Mouse (Mus musculus): ENCODE data around the gene Olfr1353. TPM values are rescaled to one million over a fixed set of nuclear protein-coding genes. Genes with fewer than 3 reads are reported as not detected.
"Not testable (repeated sequence)": the region's sequence is repeated elsewhere in the genome, so short reads cannot be mapped to it uniquely, and the experiment has no call there.

Olfr1353 gene
- not detected for total RNA-seq (2021)
- long read RNA-seq, experiment 1 = 0 reads
- long read RNA-seq, experiment 2 = 0 reads

- H3K4me3 ChIP-seq; intact Hi-C loops (cut with DNase I): not testable (repeated sequence)
Measured at GRCm38 (mm10) chr10:78963009-78963408, at the start of gene Olfr1353. TSS of gene Olfr1353 (plus strand) at chr10:78963309.

GRCm38 (mm10) chr10:78950336-78950735 lies 12.8 kb upstream of the Olfr1353 start, which contains the start of gene Olfr8:
TSS of gene Olfr8 (plus strand) at chr10:78950636.
- intact Hi-C loops (cut with DNase I) = not testable (repeated sequence)

More at GRCm38 (mm10) chr10:78963009-78963408, at the start of gene Olfr1353:
- not testable (repeated sequence) for DNase-seq (ENCODE audit: extremely low spot score in 1 of 2, low spot score in 2 of 2); H3K27ac ChIP-seq

GRCm38 (mm10) chr10:78980750-78981149 lies 17.6 kb downstream of the Olfr1353 start, which contains the start of gene Olfr1352:
TSS of gene Olfr1352 (plus strand) at chr10:78981050.
- no peak for TF ChIP-seq CTCF (IDR thresholded peaks at IDR 0.05)
- Histone ChIP-seq H3K4me3 (no peak within 1 kb of the TSS), H3K27ac (no peak within 1 kb of the TSS)
- intact Hi-C loops (cut with DNase I) = no loop called here
- DNase-seq (ENCODE audit: extremely low spot score in 1 of 2, low spot score in 2 of 2) = no peak

More at GRCm38 (mm10) chr10:78950336-78950735, 12.8 kb upstream of the Olfr1353 start, which contains the start of gene Olfr8:
- not testable (repeated sequence) for H3K27ac ChIP-seq; H3K4me3 ChIP-seq; DNase-seq (ENCODE audit: extremely low spot score in 1 of 2, low spot score in 2 of 2)

GRCm38 (mm10) chr10:79012172-79012571 lies 49.1 kb downstream of the Olfr1353 start, which contains the start of gene Olfr1351:
TSS of gene Olfr1351 (plus strand) at chr10:79012472.
- H3K4me3 ChIP-seq = no peak within 1 kb of the TSS
- H3K27ac ChIP-seq = no peak within 1 kb of the TSS
- intact Hi-C loops (cut with DNase I) = no loop called here
- no peak for DNase-seq (ENCODE audit: extremely low spot score in 1 of 2, low spot score in 2 of 2)
- no peak for TF ChIP-seq CTCF (IDR thresholded peaks at IDR 0.05)

Other genes starting within 250 kb of the Olfr1353 start
- not detected for gene Casp14, start 245.0 kb upstream of the Olfr1353 start, total RNA-seq (2021)
- under 1 TPM; 0.59 to 0.79 TPM for gene Ccdc105, start 210.2 kb upstream of the Olfr1353 start, total RNA-seq (2021)
- gene Slc1a6, start 182.8 kb upstream of the Olfr1353 start, total RNA-seq (2021) = 10 to 100 TPM; 12.6 to 13.0 TPM
- gene Olfr1356, start 111.1 kb upstream of the Olfr1353 start, total RNA-seq (2021) = not detected
- not detected for gene Olfr1355, start 87.8 kb upstream of the Olfr1353 start, total RNA-seq (2021)
- gene Olfr1354, start 50.1 kb upstream of the Olfr1353 start, total RNA-seq (2021) = not detected
- not detected for gene Olfr8, start 12.7 kb upstream of the Olfr1353 start, total RNA-seq (2021)
- gene Olfr1352, start 17.7 kb downstream of the Olfr1353 start, total RNA-seq (2021) = not detected
- gene Olfr1351, start 49.2 kb downstream of the Olfr1353 start, total RNA-seq (2021) = not detected
- gene Olfr57, start 65.4 kb downstream of the Olfr1353 start, total RNA-seq (2021) = not detected
- gene 2610008E11Rik, start 134.3 kb downstream of the Olfr1353 start, total RNA-seq (2021) = 10 to 100 TPM; 21.1 to 22.8 TPM
- gene Vmn2r80, start 185.5 kb downstream of the Olfr1353 start, total RNA-seq (2021) = not detected